Mouse (Mus musculus) stomach, embryonic 16.5 days (tissue): ENCODE measurements at regions not wholly inside any gene's neighbourhood (a gene's known extent, or its start where the extent isn't known, plus 50 kb on each side); places are given as distances from the start of the nearest gene placed in this dataset.

Experiments used
- ATAC-seq: fragments of 200-750 bp; cut with Nextera tagmentation; 2 replicates; pipeline ENCODE4 v1.8.0; 2017; ENCODE audit warnings: moderate number of reproducible peaks, moderate TSS enrichment; ENCODE audit not compliant: insufficient read depth, low FRiP score
- H3K27ac ChIP-seq: fragments of 300-500 bp; sonication (generic); 2 replicates; pipeline ENCODE4 v1.5.1; 2014; ENCODE audit warnings: low read length
- H3K27me3 ChIP-seq: fragments of 300-500 bp; sonication (generic); 2 replicates; pipeline ENCODE4 v1.6.1; 2014; ENCODE audit warnings: low read length, control low read depth, mixed read lengths; ENCODE audit not compliant: control insufficient read depth, insufficient read depth
- H3K36me3 ChIP-seq: fragments of 300-500 bp; sonication (generic); 2 replicates; pipeline ENCODE4 v1.6.1; 2014; ENCODE audit warnings: low read length; ENCODE audit not compliant: control insufficient read depth, insufficient read depth
- H3K4me1 ChIP-seq: fragments of 300-500 bp; sonication (generic); 2 replicates; pipeline ENCODE4 v1.6.1; 2014; ENCODE audit warnings: low read length, control low read depth, mixed read lengths; ENCODE audit not compliant: control insufficient read depth, insufficient read depth
- H3K4me2 ChIP-seq: fragments of 300-500 bp; sonication (generic); 2 replicates; pipeline ENCODE4 v1.6.1; 2014; ENCODE audit warnings: low read depth, low read length, mixed read lengths
- H3K4me3 ChIP-seq: fragments of 300-500 bp; sonication (generic); replicated peaks from 2 replicates; pipeline ENCODE4 v1.5.1; 2014; ENCODE audit warnings: mild to moderate bottlenecking, low read length
- H3K9ac ChIP-seq: fragments of 300-500 bp; sonication (generic); 2 replicates; pipeline ENCODE4 v1.6.1; 2014; ENCODE audit warnings: low read length
- H3K9me3 ChIP-seq: fragments of 300-500 bp; sonication (generic); replicated peaks from 2 replicates; pipeline ENCODE4 v1.6.1; 2016; ENCODE audit warnings: low read length, control low read depth; ENCODE audit not compliant: control insufficient read depth
- WGBS: fragments of 180-500 bp; shearing (Covaris S2); extraction: QIAGEN DNeasy Blood & Tissue Kit; methylation state at CpG from one replicate; pipeline ENCODE4 v1.1.7; 2014; 5-methylcytosine and 5-hydroxymethylcytosine counted together

DNA sequence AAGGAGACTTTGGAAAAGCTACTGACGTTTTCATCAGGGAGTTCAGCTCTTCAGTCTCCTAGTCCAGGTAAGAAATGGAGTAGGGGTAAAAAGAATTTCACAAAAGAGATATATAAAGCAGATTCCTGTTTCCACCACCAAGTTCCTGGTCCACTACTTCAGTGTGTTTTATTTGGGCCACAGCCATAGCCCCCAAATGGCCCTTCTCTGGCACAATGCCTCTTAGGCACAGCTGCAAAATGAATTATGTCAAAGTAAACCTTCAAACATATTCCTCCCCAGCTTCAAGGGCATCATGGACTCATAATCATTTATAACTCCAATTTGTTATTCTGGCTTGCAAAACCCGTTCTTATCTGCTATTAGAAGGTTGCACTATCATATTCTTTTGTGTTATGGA, 325.1 kb downstream of the Slc6a15 start:
- WGBS, result 25% methylated on average over 2 of the region's 2 CpGs
- Histone ChIP-seq H3K4me2 (no peak overlapping the region), H3K4me3 (no peak overlapping the region), H3K9me3 (no peaks in the 10 kb centered on the region), H3K27me3 (no peaks in the 10 kb centered on the region), H3K9ac (no peak overlapping the region), H3K4me1 (no peaks in the 10 kb centered on the region), H3K27ac (no peak overlapping the region), H3K36me3 (no peaks in the 10 kb centered on the region)
- no peak for ATAC-seq

DNA sequence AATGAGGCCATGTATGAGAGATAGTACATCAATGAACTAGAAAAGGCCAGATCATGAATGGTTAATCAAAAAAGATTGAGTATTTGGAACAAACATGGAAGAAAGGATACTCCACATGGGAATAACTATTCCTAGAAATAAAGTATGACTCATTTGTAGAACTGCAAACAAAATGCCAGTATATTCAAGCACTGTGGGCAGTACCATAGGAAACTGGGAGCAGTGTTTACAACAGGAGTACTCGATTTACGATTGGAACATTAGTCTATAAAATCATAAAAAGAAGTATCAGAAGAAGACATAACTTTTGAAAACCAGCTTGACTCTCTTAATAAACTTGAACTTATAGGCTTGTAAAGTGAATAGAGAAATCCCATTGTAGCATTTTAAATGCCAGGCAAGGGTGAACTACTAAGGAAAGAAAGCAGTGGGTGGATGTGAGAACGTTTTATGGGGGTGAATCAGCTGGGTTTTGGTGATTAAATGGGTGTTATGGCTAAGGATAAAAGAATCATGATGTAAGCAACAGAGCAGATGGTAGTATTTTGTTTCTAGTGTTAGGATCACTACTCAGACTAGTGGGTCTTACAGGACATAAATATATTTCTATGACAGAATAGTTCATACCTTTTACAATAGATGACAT, 347.6 kb downstream of the Slc6a15 start:
- Histone ChIP-seq H3K27me3 (no peaks in the 10 kb centered on the region), H3K9ac (no peak overlapping the region), H3K9me3 (no peaks in the 10 kb centered on the region), H3K27ac (no peak overlapping the region), H3K4me2 (no peak overlapping the region), H3K36me3 (no peaks in the 10 kb centered on the region), H3K4me3 (no peak overlapping the region), H3K4me1 (no peaks in the 10 kb centered on the region)
- WGBS, result 65% methylated on average over 3 of the region's 3 CpGs
- ATAC-seq, result no peak

DNA sequence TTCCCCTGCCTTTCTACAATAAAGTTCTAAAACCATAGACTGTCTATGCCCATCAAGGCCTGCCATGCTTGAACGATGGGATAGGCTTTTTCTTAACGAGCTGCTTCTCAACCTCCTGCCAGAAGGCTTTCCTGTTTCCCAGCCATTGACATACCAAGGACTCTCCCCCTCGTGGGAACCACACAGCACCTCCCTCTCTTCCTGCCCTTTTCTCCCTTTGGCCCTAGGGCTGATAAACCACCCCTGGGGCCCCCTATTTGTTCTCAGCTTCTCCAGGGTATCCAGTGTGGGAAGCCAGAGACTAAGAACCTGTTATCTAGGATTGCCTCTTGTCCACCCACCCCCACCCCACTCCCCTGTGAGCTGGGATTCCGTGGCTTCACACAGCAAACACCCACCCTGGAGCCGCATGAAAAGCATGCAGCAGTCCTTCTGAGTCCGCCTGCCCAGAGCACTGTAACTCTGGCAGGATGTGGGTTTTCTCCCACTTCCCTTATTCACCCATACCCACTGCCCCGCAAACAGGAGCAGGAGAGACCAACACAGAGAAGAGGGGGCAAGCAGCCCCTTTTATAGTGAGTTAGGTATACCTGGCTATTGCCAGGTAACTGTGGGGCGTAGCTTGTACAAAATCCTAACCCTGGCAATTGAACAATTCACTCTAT, 351.5 kb downstream of the Slc6a15 start:
- no peaks in the 10 kb centered on the region for H3K27me3 ChIP-seq
- no peak overlapping the region for H3K27ac ChIP-seq
- H3K4me3 ChIP-seq, result no peak overlapping the region
- H3K36me3 ChIP-seq, result no peaks in the 10 kb centered on the region
- WGBS, result 54% methylated on average over 8 of the region's 8 CpGs
- no peak for ATAC-seq
- H3K9ac ChIP-seq, result no peak overlapping the region
- no peak overlapping the region for H3K4me2 ChIP-seq
- no peaks in the 10 kb centered on the region for H3K4me1 ChIP-seq
- no peaks in the 10 kb centered on the region for H3K9me3 ChIP-seq

DNA sequence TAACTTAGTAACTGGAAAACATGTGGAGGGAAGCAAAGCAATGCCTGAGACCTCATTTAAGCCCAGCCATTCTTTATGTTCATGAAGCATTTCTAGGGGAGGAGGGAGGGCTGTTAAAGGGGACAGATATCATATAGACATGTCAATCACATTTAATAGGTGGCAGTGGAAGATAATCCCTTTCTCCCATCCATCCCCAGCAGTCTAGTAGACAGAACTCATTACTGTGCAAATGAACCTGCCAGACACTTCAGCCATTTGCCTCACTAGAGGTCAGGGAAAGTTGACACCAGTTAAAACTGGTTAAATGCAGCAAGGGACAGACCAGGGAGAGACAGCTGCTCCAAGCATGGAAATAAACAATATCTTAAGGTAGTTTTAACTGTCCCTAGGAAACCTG, 359.1 kb downstream of the Slc6a15 start:
- H3K4me2 ChIP-seq, result no peak overlapping the region
- no peaks in the 10 kb centered on the region for H3K27me3 ChIP-seq
- H3K36me3 ChIP-seq, result no peaks in the 10 kb centered on the region
- H3K4me3 ChIP-seq, result no peak overlapping the region
- no peaks in the 10 kb centered on the region for H3K9me3 ChIP-seq
- no peak for ATAC-seq
- no peak overlapping the region for H3K27ac ChIP-seq
- H3K4me1 ChIP-seq, result no peaks in the 10 kb centered on the region
- H3K9ac ChIP-seq, result no peak overlapping the region

DNA sequence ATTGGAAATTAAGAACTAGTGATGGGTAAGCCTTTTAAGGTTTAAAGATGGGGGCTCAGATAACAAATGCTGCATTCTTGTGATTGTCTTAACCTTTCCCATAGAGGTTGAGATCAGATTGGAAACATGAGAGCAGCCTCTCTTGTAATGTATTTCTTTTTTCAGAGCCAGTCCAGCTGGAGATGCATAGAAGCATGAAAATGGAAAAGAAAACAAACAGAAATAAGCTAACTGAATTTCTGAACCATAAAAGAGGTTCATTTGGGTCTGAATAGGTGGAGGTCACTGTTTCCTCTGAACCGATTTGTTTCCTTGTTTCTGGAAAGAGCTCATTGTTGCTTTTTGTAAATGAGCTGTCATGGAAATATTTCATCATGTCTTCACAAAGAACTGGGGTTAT, 363.9 kb downstream of the Slc6a15 start:
- ATAC-seq, result no peak
- H3K9me3 ChIP-seq, result no peaks in the 10 kb centered on the region
- no peaks in the 10 kb centered on the region for H3K4me1 ChIP-seq
- no peak overlapping the region for H3K9ac ChIP-seq
- H3K36me3 ChIP-seq, result no peaks in the 10 kb centered on the region
- no peak overlapping the region for H3K27ac ChIP-seq
- H3K4me3 ChIP-seq, result no peak overlapping the region
- 28% methylated on average over 1 of the region's 1 CpGs for WGBS
- no peaks in the 10 kb centered on the region for H3K27me3 ChIP-seq
- no peak overlapping the region for H3K4me2 ChIP-seq

DNA sequence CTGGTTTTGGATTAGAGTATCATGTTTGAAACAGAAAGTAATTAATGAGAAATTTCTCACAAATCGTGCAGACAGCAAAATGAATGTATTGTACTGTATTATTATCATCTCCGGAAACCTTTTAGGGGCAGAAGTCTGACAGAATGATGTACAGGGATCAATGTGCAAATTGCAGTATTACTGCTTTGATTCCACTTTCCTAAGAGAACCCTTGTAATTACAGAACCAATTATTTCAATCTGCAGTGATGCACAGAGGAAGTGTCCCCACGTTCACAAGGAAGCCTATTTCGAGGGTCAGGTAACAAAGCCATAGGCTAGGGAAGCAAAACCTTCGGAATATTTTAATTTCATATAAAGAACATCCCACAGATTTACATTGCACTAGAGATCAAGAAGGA, 364.4 kb downstream of the Slc6a15 start:
- no peaks in the 10 kb centered on the region for H3K36me3 ChIP-seq
- no peak overlapping the region for H3K9ac ChIP-seq
- H3K4me1 ChIP-seq, result no peaks in the 10 kb centered on the region
- no peak for ATAC-seq
- no peak overlapping the region for H3K4me3 ChIP-seq
- H3K9me3 ChIP-seq, result no peaks in the 10 kb centered on the region
- no peak overlapping the region for H3K27ac ChIP-seq
- WGBS, result 63% methylated on average over 5 of the region's 5 CpGs
- no peaks in the 10 kb centered on the region for H3K27me3 ChIP-seq
- no peak overlapping the region for H3K4me2 ChIP-seq

DNA sequence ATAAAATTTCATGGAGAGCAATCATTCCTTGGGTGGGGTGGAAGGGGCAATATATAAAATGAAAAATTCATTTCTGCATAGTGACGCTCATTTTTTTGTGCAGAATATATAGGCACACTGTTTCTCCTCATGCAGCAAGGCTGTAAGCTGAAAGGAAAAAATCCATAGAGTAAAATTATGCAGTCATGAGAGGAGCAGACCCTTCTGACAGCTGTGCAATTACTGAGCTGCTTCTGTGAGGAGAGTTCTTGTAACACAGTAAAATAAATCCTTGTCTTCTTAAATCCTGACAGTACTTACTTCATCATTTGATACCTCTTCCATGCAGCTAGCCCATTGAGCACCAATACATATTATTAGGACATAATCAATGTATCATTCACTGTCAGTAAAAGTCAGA, 362.7 kb upstream of the Gm21293 start:
- WGBS, result 80% methylated on average over 1 of the region's 1 CpGs
- no peaks in the 10 kb centered on the region for H3K4me1 ChIP-seq
- H3K27me3 ChIP-seq, result no peaks in the 10 kb centered on the region
- no peak overlapping the region for H3K4me2 ChIP-seq
- H3K4me3 ChIP-seq, result no peak overlapping the region
- H3K9me3 ChIP-seq, result no peaks in the 10 kb centered on the region
- no peak for ATAC-seq
- no peak overlapping the region for H3K9ac ChIP-seq
- no peaks in the 10 kb centered on the region for H3K36me3 ChIP-seq
- H3K27ac ChIP-seq, result no peak overlapping the region

DNA sequence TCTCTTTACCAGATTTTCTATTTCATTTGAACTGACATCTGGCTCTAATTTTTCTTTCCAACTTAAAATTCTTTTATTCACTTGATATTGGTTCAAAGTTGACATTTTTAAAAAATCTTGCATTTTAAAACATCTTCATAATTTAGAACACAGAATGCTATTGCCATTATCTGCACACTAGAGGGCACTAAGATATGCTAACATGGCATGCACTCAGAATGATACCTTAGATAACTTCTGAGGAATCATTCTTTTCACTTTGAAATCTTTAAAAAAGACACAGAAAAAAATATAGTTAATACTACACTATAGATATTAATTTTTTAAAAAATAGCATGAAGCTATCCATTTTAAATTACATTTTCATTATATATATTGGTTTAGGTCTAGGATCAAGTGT, 357.9 kb upstream of the Gm21293 start:
- Histone ChIP-seq H3K4me3 (no peak overlapping the region), H3K4me2 (no peak overlapping the region), H3K27ac (no peak overlapping the region), H3K9me3 (no peaks in the 10 kb centered on the region), H3K4me1 (no peaks in the 10 kb centered on the region), H3K9ac (no peak overlapping the region), H3K27me3 (no peaks in the 10 kb centered on the region), H3K36me3 (no peaks in the 10 kb centered on the region)
- ATAC-seq, result no peak

DNA sequence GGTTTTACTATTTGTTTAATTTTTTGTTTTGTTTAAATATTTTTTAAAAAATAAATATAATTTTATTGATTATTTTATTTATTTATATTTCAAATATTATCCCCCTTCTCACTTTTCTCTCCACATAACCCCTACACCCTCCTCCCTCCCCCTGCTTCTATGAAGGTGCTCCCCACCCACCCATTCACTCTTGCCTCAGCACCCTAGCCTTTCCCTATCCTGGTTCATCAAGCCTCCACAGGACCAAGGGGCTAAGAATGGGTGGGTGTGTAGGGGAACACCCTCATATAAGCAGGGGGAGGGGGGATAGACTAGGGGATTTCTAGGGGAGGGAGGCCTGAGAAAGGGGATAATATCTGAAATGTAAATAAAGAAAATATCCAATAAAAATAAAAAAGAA, 313.7 kb upstream of the Gm21293 start:
- Histone ChIP-seq H3K4me2 (no peak overlapping the region), H3K4me1 (no peaks in the 10 kb centered on the region), H3K27ac (no peak overlapping the region), H3K4me3 (no peak overlapping the region), H3K36me3 (no peaks in the 10 kb centered on the region), H3K27me3 (no peaks in the 10 kb centered on the region), H3K9ac (no peak overlapping the region), H3K9me3 (no peaks in the 10 kb centered on the region)
- no peak for ATAC-seq
